Mouse (Mus musculus) B cell, adult (primary cell): ENCODE results near the gene Colgalt1. TPM values are rescaled to one million over a fixed set of nuclear protein-coding genes. Genes with fewer than 3 reads are reported as not detected.

Experiments
- total RNA-seq: library from RNA; stranded (reverse); gene quantifications from 4 replicates; pipeline ENCODE4 v1.2.4, GENCODE M21; 2023; ENCODE audit not compliant: inconsistent age

Gene Colgalt1
- total RNA-seq = 104 to 126 TPM (median 116 TPM) in 4 replicates

GRCm38 (mm10) chr8:71610822-71611651 lies at the start of gene Colgalt1:
Colgalt1 (plus strand) TSS chr8:71610998.

GRCm38 (mm10) chr8:71566501-71566900 lies 44.3 kb upstream of the Colgalt1 start, which contains the start of gene Nxnl1:
Nxnl1 (minus strand) TSS chr8:71566601.

GRCm38 (mm10) chr8:71568387-71568937 lies 42.3 kb upstream of the Colgalt1 start, which contains the start of gene Slc27a1:
Slc27a1 (plus strand) TSS chr8:71568882.

GRCm38 (mm10) chr8:71591471-71592373 lies 19.1 kb upstream of the Colgalt1 start, which contains the start of gene Pgls:
Pgls (plus strand) TSS chr8:71592176.

GRCm38 (mm10) chr8:71597451-71597850 lies 13.3 kb upstream of the Colgalt1 start, which contains the start of gene Fam129c:
Fam129c (plus strand) TSS chr8:71597648.

GRCm38 (mm10) chr8:71671549-71671965 lies 60.8 kb downstream of the Colgalt1 start, which contains the start of gene Unc13a:
Unc13a (minus strand) TSS chr8:71671757.

Other genes starting within 250 kb of the Colgalt1 start
- gene Use1, start 244.2 kb upstream of the Colgalt1 start, total RNA-seq = 265 to 295 TPM (median 283 TPM) in 4 replicates
- gene Ocel1, start 239.7 kb upstream of the Colgalt1 start, total RNA-seq = 21.2 to 27.1 TPM (median 23.5 TPM) in 4 replicates
- 10.3 to 12.4 TPM (median 11.7 TPM) in 4 replicates for gene Nr2f6, start 229.0 kb upstream of the Colgalt1 start, total RNA-seq
- gene Ushbp1, start 215.2 kb upstream of the Colgalt1 start, total RNA-seq = not detected in 4 replicates
- gene Babam1, start 214.1 kb upstream of the Colgalt1 start, total RNA-seq = 93.2 to 107 TPM (median 93.8 TPM) in 4 replicates
- 0.51 to 1.4 TPM (median 0.61 TPM) in 4 replicates for gene Ankle1, start 205.0 kb upstream of the Colgalt1 start, total RNA-seq
- gene Abhd8, start 147.3 kb upstream of the Colgalt1 start, total RNA-seq = 11.1 to 13.1 TPM (median 12.5 TPM) in 4 replicates
- 34.7 to 38.7 TPM (median 35.8 TPM) in 4 replicates for gene Mrpl34, start 146.0 kb upstream of the Colgalt1 start, total RNA-seq
- gene Dda1, start 141.8 kb upstream of the Colgalt1 start, total RNA-seq = 99.3 to 111 TPM (median 106 TPM) in 4 replicates
- 12.1 to 14.8 TPM (median 13.7 TPM) in 4 replicates for gene Ano8, start 125.0 kb upstream of the Colgalt1 start, total RNA-seq
- 17.1 to 21.2 TPM (median 18.4 TPM) in 4 replicates for gene Gtpbp3, start 122.9 kb upstream of the Colgalt1 start, total RNA-seq
- 0.45 TPM in 1 of 4 replicates, not detected in the others for gene Plvap, start 99.2 kb upstream of the Colgalt1 start, total RNA-seq
- not detected in 4 replicates for gene Ccdc194, start 85.3 kb upstream of the Colgalt1 start, total RNA-seq
- gene Bst2, start 73.5 kb upstream of the Colgalt1 start, total RNA-seq = 23.8 to 37.9 TPM (median 34.7 TPM) in 4 replicates
- gene Mvb12a, start 68.1 kb upstream of the Colgalt1 start, total RNA-seq = 36.5 to 54.6 TPM (median 44.8 TPM) in 4 replicates
- gene Tmem221, start 52.1 kb upstream of the Colgalt1 start, total RNA-seq = 0.33 TPM in 1 of 4 replicates, not detected in the others
- not detected in 4 replicates for gene Nxnl1, start 44.4 kb upstream of the Colgalt1 start, total RNA-seq
- gene Slc27a1, start 42.1 kb upstream of the Colgalt1 start, total RNA-seq = 8.2 to 9.1 TPM (median 8.7 TPM) in 4 replicates
- gene Pgls, start 18.8 kb upstream of the Colgalt1 start, total RNA-seq = 99.2 to 122 TPM (median 101 TPM) in 4 replicates
- gene Fam129c, start 13.3 kb upstream of the Colgalt1 start, total RNA-seq = 115 to 183 TPM (median 158 TPM) in 4 replicates
- gene Unc13a, start 60.8 kb downstream of the Colgalt1 start, total RNA-seq = 0.54 to 0.64 TPM (median 0.60 TPM) in 3 of 4 replicates, not detected in the other
- 79.6 to 88.3 TPM (median 85.0 TPM) in 4 replicates for gene Jak3, start 65.3 kb downstream of the Colgalt1 start, total RNA-seq
- gene Insl3, start 78.2 kb downstream of the Colgalt1 start, total RNA-seq = 33.1 to 38.9 TPM (median 35.9 TPM) in 4 replicates
- gene B3gnt3, start 90.8 kb downstream of the Colgalt1 start, total RNA-seq = 0.54 to 0.93 TPM (median 0.59 TPM) in 4 replicates
- 168 to 193 TPM (median 180 TPM) in 4 replicates for gene Fcho1, start 114.7 kb downstream of the Colgalt1 start, total RNA-seq